Mouse (Mus musculus): ENCODE measurements around the gene Xirp1. TPM values are rescaled to one million over a fixed set of nuclear protein-coding genes. Genes with fewer than 3 reads are reported as not detected.

Gene Xirp1
- polyA plus RNA-seq, 1 experiment: not detected

DNA sequence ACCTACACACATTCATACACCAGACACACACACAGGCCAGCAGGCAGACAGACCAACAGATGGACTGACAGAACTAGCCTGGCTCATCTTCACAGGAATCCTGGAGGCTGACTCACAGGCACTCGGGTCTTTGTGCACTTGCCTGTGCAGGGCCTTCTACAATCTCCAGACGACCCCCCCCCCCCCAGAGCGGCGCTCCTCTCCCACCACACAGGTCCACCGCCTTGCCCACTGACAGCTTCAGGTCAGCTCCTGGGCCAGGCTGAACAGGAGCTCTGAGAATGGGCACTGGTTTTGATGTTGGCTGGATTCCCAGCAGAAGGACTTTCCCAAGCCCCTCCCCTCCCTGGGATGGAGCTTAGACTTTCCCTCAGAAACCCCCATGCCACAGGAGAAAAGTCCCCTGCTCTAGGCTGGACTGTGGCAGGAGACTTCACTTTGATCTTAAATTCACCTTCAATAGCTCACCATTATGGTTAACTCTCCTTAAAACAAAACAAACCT is 45.8 kb downstream of the Xirp1 start:
- Histone ChIP-seq H3K27me3 (ENCODE audit: control insufficient read depth, insufficient read depth, low read length) (no peaks in the 10 kb centered on the region), H3K4me1 (ENCODE audit: control insufficient read depth, insufficient read depth, insufficient read length, low read length) (peaks cover 27% of the 10 kb centered on the region), H3K36me3 (ENCODE audit: control insufficient read depth, insufficient read depth, low read length) (peaks cover 16% of the 10 kb centered on the region), H3K4me3 (ENCODE audit: low read depth, low read length) (peak overlapping the region; percentile 21), H3K27ac (ENCODE audit: insufficient read depth, low read depth, low read length) (peak overlapping the region; percentile 15; the same call in 1 of the 2 replicates)
- WGBS: 28% methylated on average over 5 of the region's 5 CpGs
- no peak for TF ChIP-seq CTCF (IDR thresholded peaks at IDR 0.05; ENCODE audit: extremely low read depth, insufficient read length, insufficient replicate concordance, low read depth, low read length)
- no peak for TF ChIP-seq POLR2A (IDR thresholded peaks at IDR 0.05; ENCODE audit: low read depth, low read length)

DNA sequence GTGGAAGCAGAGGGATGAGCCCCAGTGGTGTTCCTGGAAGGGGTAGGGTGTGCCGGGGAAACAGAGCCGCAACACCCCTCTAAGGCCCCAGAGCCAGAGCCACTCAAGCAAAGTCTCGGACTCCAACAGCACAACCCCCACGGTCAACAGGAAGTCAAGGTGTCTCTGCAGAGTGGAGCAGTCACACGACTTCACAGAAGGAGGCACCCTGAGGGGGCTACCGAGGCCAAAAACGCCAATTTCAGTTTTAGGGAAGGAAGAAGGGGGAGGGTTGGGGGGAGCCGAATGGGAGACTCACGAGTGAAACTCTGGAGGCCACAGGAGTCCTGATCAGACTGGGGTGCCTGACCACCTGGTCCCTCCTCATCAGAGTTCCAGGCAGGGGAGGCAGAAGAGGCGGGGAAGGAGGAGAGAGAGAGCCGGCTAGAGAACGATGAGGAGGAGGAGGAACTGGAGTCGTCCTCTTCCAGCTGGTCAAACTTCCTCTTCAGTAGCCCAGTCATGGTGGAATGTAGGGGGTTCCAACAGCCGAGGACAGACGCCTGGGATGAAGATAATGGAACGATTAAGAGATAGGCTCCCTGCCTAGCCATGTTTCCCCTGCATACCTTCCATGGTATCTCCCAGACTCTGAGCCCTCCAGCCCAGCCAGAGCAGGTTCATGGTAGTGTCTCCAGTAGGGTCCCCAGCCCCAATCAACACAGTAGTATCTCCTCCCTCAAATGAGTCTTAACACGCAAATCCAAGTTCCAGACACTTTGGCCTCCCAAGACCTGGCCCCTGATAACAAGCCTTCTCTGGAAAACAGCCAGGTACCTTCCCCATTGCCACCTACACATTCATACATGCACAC is 46.5 kb downstream of the Xirp1 start:
- no peak for TF ChIP-seq CTCF (IDR thresholded peaks at IDR 0.05; ENCODE audit: extremely low read depth, insufficient read length, insufficient replicate concordance, low read depth, low read length)
- TF ChIP-seq POLR2A (IDR thresholded peaks at IDR 0.05; ENCODE audit: low read depth, low read length): no peak
- H3K27ac ChIP-seq (ENCODE audit: insufficient read depth, low read depth, low read length): peak overlapping the region; percentile 15; the same call in 1 of the 2 replicates
- 43% methylated on average over 17 of the region's 17 CpGs for WGBS
- H3K27me3 ChIP-seq (ENCODE audit: control insufficient read depth, insufficient read depth, low read length): no peaks in the 10 kb centered on the region
- H3K4me3 ChIP-seq (ENCODE audit: low read depth, low read length): peak overlapping the region; percentile 30
- H3K36me3 ChIP-seq (ENCODE audit: control insufficient read depth, insufficient read depth, low read length): peaks cover 23% of the 10 kb centered on the region
- H3K4me1 ChIP-seq (ENCODE audit: control insufficient read depth, insufficient read depth, insufficient read length, low read length): peaks cover 22% of the 10 kb centered on the region

DNA sequence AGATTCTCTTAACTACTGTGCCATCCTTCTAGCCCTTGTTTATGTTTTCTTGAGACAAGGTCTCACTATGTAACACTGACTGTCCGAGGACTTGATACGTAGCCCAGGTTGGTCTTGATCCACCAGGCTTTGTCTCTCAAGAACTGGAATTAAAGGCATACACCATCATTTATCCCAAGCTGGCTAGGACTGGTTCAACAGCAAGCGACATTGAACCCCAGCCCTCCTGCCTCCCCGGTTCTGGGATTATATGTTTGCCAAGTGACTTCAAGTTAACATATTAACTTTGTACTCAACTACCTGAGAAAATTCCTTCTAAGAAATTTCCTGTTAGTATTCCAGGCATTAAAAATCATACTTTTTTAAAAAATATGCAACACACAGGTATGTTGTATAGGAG is 48.1 kb downstream of the Xirp1 start:
- WGBS: 95% methylated on average over 4 of the region's 4 CpGs
- Histone ChIP-seq H3K4me1 (ENCODE audit: control insufficient read depth, insufficient read depth, insufficient read length, low read length) (peaks cover 9% of the 10 kb centered on the region; the same call in 1 of the 2 replicates), H3K4me3 (ENCODE audit: low read depth, low read length) (no peak overlapping the region), H3K27me3 (ENCODE audit: control insufficient read depth, insufficient read depth, low read length) (no peaks in the 10 kb centered on the region), H3K36me3 (ENCODE audit: control insufficient read depth, insufficient read depth, low read length) (peaks cover 29% of the 10 kb centered on the region), H3K27ac (ENCODE audit: insufficient read depth, low read depth, low read length) (no peak overlapping the region)
- TF ChIP-seq CTCF (IDR thresholded peaks at IDR 0.05; ENCODE audit: extremely low read depth, insufficient read length, insufficient replicate concordance, low read depth, low read length) (no peak), POLR2A (IDR thresholded peaks at IDR 0.05; ENCODE audit: low read depth, low read length) (no peak)

DNA sequence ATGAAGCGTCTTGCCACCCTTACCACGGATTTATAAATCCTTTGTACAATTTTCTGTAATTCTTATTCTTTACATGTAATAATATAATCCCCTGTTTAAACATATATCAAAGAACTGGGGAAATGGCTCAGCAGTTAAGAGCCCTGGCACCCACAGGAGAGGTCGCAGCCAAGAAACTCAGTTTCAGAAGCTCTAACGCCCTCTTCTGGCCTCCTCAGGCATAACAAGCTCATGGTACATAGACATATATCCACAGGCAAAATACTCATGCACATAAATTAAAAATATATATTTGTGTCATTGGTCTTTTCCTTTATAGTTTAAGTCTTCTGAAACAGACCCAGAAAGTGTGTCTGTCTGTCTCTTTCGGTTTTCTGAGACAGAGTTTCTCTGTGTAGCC is 48.8 kb downstream of the Xirp1 start:
- WGBS: 82% methylated on average over 5 of the region's 5 CpGs
- Histone ChIP-seq H3K4me3 (ENCODE audit: low read depth, low read length) (no peak overlapping the region), H3K4me1 (ENCODE audit: control insufficient read depth, insufficient read depth, insufficient read length, low read length) (peaks cover 9% of the 10 kb centered on the region; the same call in 1 of the 2 replicates), H3K36me3 (ENCODE audit: control insufficient read depth, insufficient read depth, low read length) (peaks cover 29% of the 10 kb centered on the region), H3K27me3 (ENCODE audit: control insufficient read depth, insufficient read depth, low read length) (no peaks in the 10 kb centered on the region), H3K27ac (ENCODE audit: insufficient read depth, low read depth, low read length) (no peak overlapping the region)
- peak; percentile 25; the same call in 1 of the 2 replicates for TF ChIP-seq CTCF (IDR thresholded peaks at IDR 0.05; ENCODE audit: extremely low read depth, insufficient read length, insufficient replicate concordance, low read depth, low read length)
- no peak for TF ChIP-seq POLR2A (IDR thresholded peaks at IDR 0.05; ENCODE audit: low read depth, low read length)

DNA sequence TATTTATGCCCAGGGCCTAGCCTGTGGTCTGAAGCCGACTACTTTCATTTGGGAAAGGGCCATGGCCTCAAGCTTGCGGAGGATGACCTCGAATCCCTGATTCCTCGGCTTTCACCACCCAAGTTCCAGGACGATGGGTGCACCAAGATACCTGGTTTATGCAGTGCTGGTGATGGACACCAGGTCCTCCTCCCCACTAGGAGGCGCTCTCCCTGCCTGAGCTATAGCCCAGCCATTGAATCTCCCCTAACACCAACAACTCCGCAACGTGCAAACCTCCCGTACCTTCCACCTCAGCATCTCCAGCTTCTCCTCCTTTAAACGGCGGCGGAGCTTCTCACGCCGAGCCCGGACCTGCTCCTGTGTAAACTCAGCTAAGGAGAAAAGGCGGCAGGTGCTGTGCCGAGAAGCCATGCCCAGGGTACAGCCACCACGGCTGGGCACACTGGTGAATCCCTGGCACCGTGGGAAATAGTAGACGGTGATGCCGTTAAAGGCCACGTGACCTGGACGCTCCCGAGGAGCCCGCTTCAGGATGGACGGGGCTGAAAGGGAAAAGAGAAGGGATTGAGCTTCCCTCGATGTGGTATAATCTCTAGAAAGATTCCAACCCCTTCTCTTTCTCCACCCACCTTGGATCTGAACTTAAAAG is 49.4 kb downstream of the Xirp1 start:
- peak; percentile 50; the same call in 1 of the 2 replicates for TF ChIP-seq CTCF (IDR thresholded peaks at IDR 0.05; ENCODE audit: extremely low read depth, insufficient read length, insufficient replicate concordance, low read depth, low read length)
- no peak for TF ChIP-seq POLR2A (IDR thresholded peaks at IDR 0.05; ENCODE audit: low read depth, low read length)
- WGBS: 93% methylated on average over 27 of the region's 27 CpGs

DNA sequence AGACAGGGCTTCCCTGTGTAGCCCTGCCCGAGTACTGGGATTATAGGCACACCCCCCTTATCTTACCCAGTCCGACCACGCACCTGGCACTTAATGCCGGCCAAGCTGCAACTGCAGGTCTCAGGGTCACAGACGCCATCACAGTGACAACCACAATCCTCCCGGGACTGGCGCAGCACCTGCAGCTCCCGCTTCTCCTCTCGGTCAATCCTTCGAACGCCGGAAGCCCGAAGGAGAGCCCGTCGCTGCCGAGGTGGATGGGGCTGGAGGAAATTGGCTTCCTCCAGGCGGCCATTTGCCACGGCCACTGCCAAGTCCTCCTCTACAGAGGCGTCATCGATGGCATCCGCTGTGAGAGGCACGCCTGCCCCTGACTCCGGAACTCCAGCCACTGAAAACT is 50.1 kb downstream of the Xirp1 start:
- no peaks in the 10 kb centered on the region for H3K27me3 ChIP-seq (ENCODE audit: control insufficient read depth, insufficient read depth, low read length)
- H3K4me1 ChIP-seq (ENCODE audit: control insufficient read depth, insufficient read depth, insufficient read length, low read length): peaks cover 9% of the 10 kb centered on the region; the same call in 1 of the 2 replicates
- H3K4me3 ChIP-seq (ENCODE audit: low read depth, low read length): no peak overlapping the region
- H3K27ac ChIP-seq (ENCODE audit: insufficient read depth, low read depth, low read length): no peak overlapping the region
- peaks cover 29% of the 10 kb centered on the region for H3K36me3 ChIP-seq (ENCODE audit: control insufficient read depth, insufficient read depth, low read length)
- WGBS: 87% methylated on average over 23 of the region's 23 CpGs
- TF ChIP-seq POLR2A (IDR thresholded peaks at IDR 0.05; ENCODE audit: low read depth, low read length) (no peak), CTCF (IDR thresholded peaks at IDR 0.05; ENCODE audit: extremely low read depth, insufficient read length, insufficient replicate concordance, low read depth, low read length) (no peak)

More for the DNA sequence above, 49.4 kb downstream of the Xirp1 start:
- H3K27me3 ChIP-seq (ENCODE audit: control insufficient read depth, insufficient read depth, low read length): no peaks in the 10 kb centered on the region
- H3K4me1 ChIP-seq (ENCODE audit: control insufficient read depth, insufficient read depth, insufficient read length, low read length): peaks cover 9% of the 10 kb centered on the region; the same call in 1 of the 2 replicates
- H3K36me3 ChIP-seq (ENCODE audit: control insufficient read depth, insufficient read depth, low read length): peaks cover 29% of the 10 kb centered on the region
- H3K27ac ChIP-seq (ENCODE audit: insufficient read depth, low read depth, low read length): no peak overlapping the region
- no peak overlapping the region for H3K4me3 ChIP-seq (ENCODE audit: low read depth, low read length)

DNA sequence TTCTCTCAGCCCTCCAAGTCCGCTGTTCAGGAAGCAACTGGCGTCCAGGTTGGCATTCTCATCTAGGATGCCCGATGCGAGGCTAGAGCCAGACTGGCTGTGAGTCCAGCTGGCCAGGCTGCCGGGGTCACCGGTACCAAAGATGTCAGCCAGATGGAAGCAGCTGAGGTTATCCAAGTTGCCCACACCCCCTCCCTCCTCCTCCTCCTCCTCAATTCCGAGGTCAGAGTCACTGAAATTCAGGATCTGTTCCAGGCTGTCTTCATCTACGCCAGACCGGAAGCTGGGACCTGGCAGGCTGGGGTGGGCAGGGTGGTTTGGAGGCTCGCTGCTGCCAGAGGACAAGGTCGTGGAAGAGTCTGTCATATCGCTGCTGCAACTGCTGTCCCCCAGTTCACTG is 50.8 kb downstream of the Xirp1 start:
- 90% methylated on average over 12 of the region's 12 CpGs for WGBS
- no peaks in the 10 kb centered on the region for H3K27me3 ChIP-seq (ENCODE audit: control insufficient read depth, insufficient read depth, low read length)

More for the DNA sequence above, 50.8 kb downstream of the Xirp1 start:
- TF ChIP-seq POLR2A (IDR thresholded peaks at IDR 0.05; ENCODE audit: low read depth, low read length) (no peak), CTCF (IDR thresholded peaks at IDR 0.05; ENCODE audit: extremely low read depth, insufficient read length, insufficient replicate concordance, low read depth, low read length) (no peak)
- Histone ChIP-seq H3K4me3 (ENCODE audit: low read depth, low read length) (no peak overlapping the region), H3K27ac (ENCODE audit: insufficient read depth, low read depth, low read length) (no peak overlapping the region), H3K4me1 (ENCODE audit: control insufficient read depth, insufficient read depth, insufficient read length, low read length) (peaks cover 7% of the 10 kb centered on the region; the same call in 1 of the 2 replicates), H3K36me3 (ENCODE audit: control insufficient read depth, insufficient read depth, low read length) (peaks cover 29% of the 10 kb centered on the region)
